Mouse (Mus musculus): ENCODE measurements around the gene Ralgps2. TPM values are rescaled to one million over a fixed set of nuclear protein-coding genes. Genes with fewer than 3 reads are reported as not detected.

The Ralgps2 gene
- polyA plus RNA-seq, 1 experiment from 2014 or later, result 25.6 TPM

- WGBS (ENCODE audit: insufficient replicate concordance), result 66% methylated on average over 6 of the region's 6 CpGs
- H3K9ac ChIP-seq (replicated peaks), result no peak overlapping the region
- TF ChIP-seq CTCF (IDR thresholded peaks at IDR 0.05; ENCODE audit: low read depth) (no peak), EP300 (IDR thresholded peaks at IDR 0.05; ENCODE audit: low read depth) (no peak)
Measured at GRCm38 (mm10) chr1:156778977-156779376, 160.4 kb downstream of the Ralgps2 start.

GRCm38 (mm10) chr1:156777896-156778295 is 161.5 kb downstream of the Ralgps2 start:
- no peaks in the 10 kb centered on the region for H3K9me3 ChIP-seq (ENCODE audit: low read length)
- no peaks in the 10 kb centered on the region for H3K4me1 ChIP-seq (ENCODE audit: insufficient read depth)
- no peak overlapping the region for H3K4me3 ChIP-seq (ENCODE audit: low read depth, low read length)
- ATAC-seq (no peak), DNase-seq (no peak)
- H3K9ac ChIP-seq (replicated peaks), result no peak overlapping the region
- WGBS (ENCODE audit: insufficient replicate concordance), result 82% methylated on average over 4 of the region's 4 CpGs
- no peak for TF ChIP-seq CTCF (IDR thresholded peaks at IDR 0.05; ENCODE audit: low read depth)
- TF ChIP-seq EP300 (IDR thresholded peaks at IDR 0.05; ENCODE audit: low read depth), result no peak
- no peaks in the 10 kb centered on the region for H3K36me3 ChIP-seq (replicated peaks; ENCODE audit: insufficient read depth, low read length)
- H3K27me3 ChIP-seq (ENCODE audit: insufficient read depth, low read length), result no peaks in the 10 kb centered on the region
- no peak overlapping the region for H3K27ac ChIP-seq (ENCODE audit: low read depth)
- H3K4me2 ChIP-seq (ENCODE audit: low read depth, low read length), result no peak overlapping the region

More at GRCm38 (mm10) chr1:156778977-156779376, 160.4 kb downstream of the Ralgps2 start:
- H3K36me3 ChIP-seq (replicated peaks; ENCODE audit: insufficient read depth, low read length), result no peaks in the 10 kb centered on the region
- no peak overlapping the region for H3K4me3 ChIP-seq (ENCODE audit: low read depth, low read length)
- no peak overlapping the region for H3K27ac ChIP-seq (ENCODE audit: low read depth)
- H3K9me3 ChIP-seq (ENCODE audit: low read length), result no peaks in the 10 kb centered on the region
- no peaks in the 10 kb centered on the region for H3K27me3 ChIP-seq (ENCODE audit: insufficient read depth, low read length)
- DNase-seq (no peak), ATAC-seq (no peak)
- H3K4me1 ChIP-seq (ENCODE audit: insufficient read depth), result no peaks in the 10 kb centered on the region
- H3K4me2 ChIP-seq (ENCODE audit: low read depth, low read length), result no peak overlapping the region

GRCm38 (mm10) chr1:156775983-156776382 is 163.4 kb downstream of the Ralgps2 start:
- Histone ChIP-seq H3K27me3 (ENCODE audit: insufficient read depth, low read length) (no peaks in the 10 kb centered on the region), H3K36me3 (replicated peaks; ENCODE audit: insufficient read depth, low read length) (no peaks in the 10 kb centered on the region), H3K9me3 (ENCODE audit: low read length) (no peaks in the 10 kb centered on the region), H3K9ac (replicated peaks) (no peak overlapping the region), H3K27ac (ENCODE audit: low read depth) (no peak overlapping the region), H3K4me1 (ENCODE audit: insufficient read depth) (no peaks in the 10 kb centered on the region), H3K4me3 (ENCODE audit: low read depth, low read length) (no peak overlapping the region), H3K4me2 (ENCODE audit: low read depth, low read length) (no peak overlapping the region)
- TF ChIP-seq CTCF (IDR thresholded peaks at IDR 0.05; ENCODE audit: low read depth), result no peak
- TF ChIP-seq EP300 (IDR thresholded peaks at IDR 0.05; ENCODE audit: low read depth), result no peak
- DNase-seq, result no peak
- 68% methylated on average over 7 of the region's 7 CpGs for WGBS (ENCODE audit: insufficient replicate concordance)
- no peak for ATAC-seq

DNA sequence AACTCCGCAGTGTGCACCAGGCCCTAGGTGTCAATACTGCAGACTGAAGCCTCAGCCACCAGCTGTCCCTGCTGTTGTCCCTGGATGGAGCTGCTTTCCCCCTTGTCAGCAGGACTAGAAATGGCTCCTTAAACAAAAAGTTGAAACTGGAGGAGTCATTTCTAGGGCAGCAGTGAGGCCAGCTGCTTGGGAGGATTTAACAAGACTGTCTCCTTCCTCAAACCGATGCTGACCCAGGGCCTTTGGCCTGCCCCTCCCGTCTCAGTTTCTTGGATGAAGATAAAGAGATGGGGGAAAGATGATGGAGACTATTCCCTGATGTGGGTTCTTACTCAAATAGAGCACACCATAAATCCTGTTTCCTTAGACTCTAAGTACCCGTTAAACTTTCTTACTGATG is 164.2 kb downstream of the Ralgps2 start:
- H3K27me3 ChIP-seq (ENCODE audit: insufficient read depth, low read length), result no peaks in the 10 kb centered on the region
- H3K27ac ChIP-seq (ENCODE audit: low read depth), result no peak overlapping the region
- no peaks in the 10 kb centered on the region for H3K36me3 ChIP-seq (replicated peaks; ENCODE audit: insufficient read depth, low read length)
- H3K4me3 ChIP-seq (ENCODE audit: low read depth, low read length), result no peak overlapping the region
- H3K4me1 ChIP-seq (ENCODE audit: insufficient read depth), result no peaks in the 10 kb centered on the region
- WGBS (ENCODE audit: insufficient replicate concordance), result 71% methylated on average over 4 of the region's 4 CpGs
- no peak for ATAC-seq
- H3K9me3 ChIP-seq (ENCODE audit: low read length), result no peaks in the 10 kb centered on the region
- no peak for TF ChIP-seq EP300 (IDR thresholded peaks at IDR 0.05; ENCODE audit: low read depth)
- no peak for TF ChIP-seq CTCF (IDR thresholded peaks at IDR 0.05; ENCODE audit: low read depth)
- no peak overlapping the region for H3K9ac ChIP-seq (replicated peaks)
- no peak for DNase-seq
- no peak overlapping the region for H3K4me2 ChIP-seq (ENCODE audit: low read depth, low read length)

DNA sequence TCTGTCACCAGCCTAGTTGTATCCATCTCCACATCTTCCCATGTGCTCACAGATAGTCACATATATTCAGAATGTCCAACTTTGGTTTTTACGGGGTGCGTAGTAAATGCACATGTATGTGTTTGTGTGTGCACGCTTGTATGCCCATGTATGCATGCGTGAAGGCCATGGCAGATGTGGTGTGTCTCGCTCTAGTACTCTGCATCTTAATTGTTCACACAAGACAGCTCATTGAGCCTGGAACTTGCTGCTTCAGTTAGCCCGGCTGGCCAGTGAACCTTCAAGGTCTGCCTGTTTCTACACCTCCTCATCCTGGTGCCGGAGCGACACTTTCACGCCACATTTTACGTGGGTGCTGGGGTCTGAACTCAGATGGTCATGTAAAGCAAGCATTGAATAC is 168.6 kb downstream of the Ralgps2 start:
- H3K9ac ChIP-seq (replicated peaks), result no peak overlapping the region
- no peak overlapping the region for H3K4me3 ChIP-seq (ENCODE audit: low read depth, low read length)
- no peaks in the 10 kb centered on the region for H3K4me1 ChIP-seq (ENCODE audit: insufficient read depth)
- no peak overlapping the region for H3K4me2 ChIP-seq (ENCODE audit: low read depth, low read length)
- TF ChIP-seq CTCF (IDR thresholded peaks at IDR 0.05; ENCODE audit: low read depth) (no peak), EP300 (IDR thresholded peaks at IDR 0.05; ENCODE audit: low read depth) (no peak)
- H3K27ac ChIP-seq (ENCODE audit: low read depth), result no peak overlapping the region
- WGBS (ENCODE audit: insufficient replicate concordance), result 89% methylated on average over 10 of the region's 10 CpGs
- no peaks in the 10 kb centered on the region for H3K36me3 ChIP-seq (replicated peaks; ENCODE audit: insufficient read depth, low read length)
- peaks cover 8% of the 10 kb centered on the region for H3K9me3 ChIP-seq (ENCODE audit: low read length)
- DNase-seq, result no peak
- ATAC-seq, result no peak
- H3K27me3 ChIP-seq (ENCODE audit: insufficient read depth, low read length), result no peaks in the 10 kb centered on the region

DNA sequence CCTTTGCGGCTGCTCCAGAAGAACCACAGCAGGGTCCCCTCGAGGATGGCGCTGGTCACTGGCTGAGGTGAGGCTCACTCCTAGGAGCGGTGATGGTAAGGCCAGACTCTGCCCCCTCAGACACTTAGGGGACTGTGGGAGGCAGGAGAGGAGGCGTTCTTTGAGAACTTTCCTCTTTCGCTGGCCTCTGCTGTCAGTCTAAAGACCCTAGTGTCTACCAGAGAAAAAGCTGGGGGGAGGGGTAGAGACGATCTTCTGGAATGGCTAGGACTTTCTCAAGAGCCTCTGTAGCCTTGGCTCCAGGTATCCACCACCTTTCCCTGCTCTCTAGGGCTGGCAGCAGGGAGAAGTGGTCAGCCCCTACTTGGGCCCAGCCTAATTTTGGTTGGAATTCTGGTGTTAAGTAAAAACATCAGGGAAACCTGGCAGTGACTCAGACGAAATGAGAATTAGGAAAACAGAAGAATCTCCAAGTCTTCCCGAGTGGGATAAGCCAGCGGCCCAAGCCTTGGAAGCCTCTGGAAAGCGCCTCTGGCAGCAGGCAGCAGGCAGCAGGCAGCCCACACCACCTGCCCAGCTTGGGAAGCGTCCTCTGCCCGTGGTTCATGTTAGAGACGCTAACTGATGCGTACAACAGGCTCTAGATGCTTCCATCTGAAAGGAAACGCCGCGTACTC is 169.7 kb downstream of the Ralgps2 start:
- Histone ChIP-seq H3K4me3 (ENCODE audit: low read depth, low read length) (no peak overlapping the region), H3K9ac (replicated peaks) (no peak overlapping the region), H3K9me3 (ENCODE audit: low read length) (peaks cover 8% of the 10 kb centered on the region), H3K27ac (ENCODE audit: low read depth) (no peak overlapping the region), H3K27me3 (ENCODE audit: insufficient read depth, low read length) (no peaks in the 10 kb centered on the region), H3K36me3 (replicated peaks; ENCODE audit: insufficient read depth, low read length) (no peaks in the 10 kb centered on the region), H3K4me2 (ENCODE audit: low read depth, low read length) (no peak overlapping the region), H3K4me1 (ENCODE audit: insufficient read depth) (no peaks in the 10 kb centered on the region)
- no peak for DNase-seq
- ATAC-seq, result no peak
- 76% methylated on average over 18 of the region's 18 CpGs for WGBS (ENCODE audit: insufficient replicate concordance)
- TF ChIP-seq EP300 (IDR thresholded peaks at IDR 0.05; ENCODE audit: low read depth), result no peak
- no peak for TF ChIP-seq CTCF (IDR thresholded peaks at IDR 0.05; ENCODE audit: low read depth)
